Mouse (Mus musculus) macrophage (primary cell): ENCODE measurements at regions not wholly inside any gene's neighbourhood (a gene's known extent, or its start where the extent isn't known, plus 50 kb on each side); places are given as distances from the start of the nearest gene placed in this dataset.

Experiments
- H3K27ac ChIP-seq: fragments of 350-480 bp; formaldehyde crosslinking; 2 replicates; pipeline ENCODE4 v1.9.0; 2021
- H3K36me3 ChIP-seq: fragments of 350-480 bp; formaldehyde crosslinking; 2 replicates; pipeline ENCODE4 v1.9.0; 2021; ENCODE audit errors: inconsistent target
- H3K4me3 ChIP-seq: fragments of 350-480 bp; formaldehyde crosslinking; 2 replicates; pipeline ENCODE4 v1.9.0; 2021; ENCODE audit errors: inconsistent target
- H3K79me2 ChIP-seq: fragments of 350-480 bp; formaldehyde crosslinking; 2 replicates; pipeline ENCODE4 v1.9.0; 2021; ENCODE audit errors: inconsistent target
- WGBS: methylation state at CpG from one replicate; pipeline ENCODE4 v1.1.7; 2026; ENCODE audit warnings: inconsistent platforms; ENCODE audit not compliant: missing documents; 5-methylcytosine and 5-hydroxymethylcytosine counted together

DNA sequence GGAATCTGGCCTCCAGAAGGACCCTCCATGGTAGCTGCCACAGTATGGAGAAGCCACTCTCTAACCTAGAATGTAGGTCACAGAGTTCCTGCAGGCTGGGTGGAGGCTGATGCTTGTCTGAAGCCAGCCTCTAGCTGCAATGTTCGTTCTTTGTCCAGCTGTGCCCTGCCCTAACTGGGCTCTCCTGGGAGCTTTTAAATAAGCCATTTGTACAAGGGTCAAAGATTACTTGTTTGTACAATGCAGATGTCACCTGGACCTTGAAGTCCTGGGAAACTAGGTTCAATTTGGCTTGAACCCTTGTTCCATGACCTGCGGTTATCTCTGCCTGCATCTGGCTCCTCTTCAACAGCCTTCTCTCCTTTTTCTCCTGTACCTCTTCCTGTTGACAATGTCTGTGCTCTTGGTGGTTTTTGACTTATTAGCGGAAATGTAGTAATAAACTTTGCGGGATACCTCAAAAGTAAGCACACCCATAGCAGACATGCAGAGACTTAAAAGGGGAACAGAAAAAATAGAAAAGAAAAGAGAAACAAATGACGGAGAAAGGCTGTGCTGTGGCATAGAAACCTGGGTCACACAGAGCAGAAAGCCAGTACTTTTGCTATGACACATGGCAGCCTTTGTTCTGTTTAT is 163.1 kb upstream of the Tgfbr2 start:
- Histone ChIP-seq H3K79me2 (no peaks in the 10 kb centered on the region), H3K36me3 (no peaks in the 10 kb centered on the region), H3K4me3 (no peak overlapping the region), H3K27ac (no peak overlapping the region)
- 6% methylated on average over 4 of the region's 5 CpGs for whole genome bisulfite sequencing

DNA sequence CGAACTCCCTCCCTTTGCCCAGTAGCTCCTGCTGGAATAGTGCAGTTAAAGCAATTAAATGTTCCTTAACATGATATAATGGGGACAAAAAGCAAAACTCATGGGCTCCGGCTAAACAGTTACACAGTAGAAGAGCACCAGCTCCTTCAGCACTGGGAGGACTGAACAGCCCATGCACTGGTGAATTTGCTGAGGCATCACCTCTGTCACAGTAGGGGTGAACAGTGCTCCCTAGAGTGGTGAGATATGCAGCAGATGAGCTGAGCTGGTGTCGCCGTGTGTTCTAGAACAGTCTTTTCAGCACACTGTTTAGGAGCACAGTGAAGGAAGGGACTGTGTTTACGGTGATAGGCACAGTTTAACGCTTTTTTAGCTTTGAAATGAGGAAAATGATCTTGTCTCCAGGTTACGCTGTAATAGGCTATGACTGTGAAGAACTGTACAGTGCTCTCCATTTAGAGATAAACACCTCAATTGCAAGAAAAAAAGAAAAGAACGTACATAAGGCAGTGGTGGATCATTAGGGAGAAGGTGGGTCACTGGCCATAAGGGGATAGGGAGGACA is 162.4 kb upstream of the Tgfbr2 start:
- Histone ChIP-seq H3K27ac (no peak overlapping the region), H3K4me3 (no peak overlapping the region), H3K36me3 (no peaks in the 10 kb centered on the region), H3K79me2 (no peaks in the 10 kb centered on the region)
- 94% methylated on average over 8 of the region's 8 CpGs for WGBS

DNA sequence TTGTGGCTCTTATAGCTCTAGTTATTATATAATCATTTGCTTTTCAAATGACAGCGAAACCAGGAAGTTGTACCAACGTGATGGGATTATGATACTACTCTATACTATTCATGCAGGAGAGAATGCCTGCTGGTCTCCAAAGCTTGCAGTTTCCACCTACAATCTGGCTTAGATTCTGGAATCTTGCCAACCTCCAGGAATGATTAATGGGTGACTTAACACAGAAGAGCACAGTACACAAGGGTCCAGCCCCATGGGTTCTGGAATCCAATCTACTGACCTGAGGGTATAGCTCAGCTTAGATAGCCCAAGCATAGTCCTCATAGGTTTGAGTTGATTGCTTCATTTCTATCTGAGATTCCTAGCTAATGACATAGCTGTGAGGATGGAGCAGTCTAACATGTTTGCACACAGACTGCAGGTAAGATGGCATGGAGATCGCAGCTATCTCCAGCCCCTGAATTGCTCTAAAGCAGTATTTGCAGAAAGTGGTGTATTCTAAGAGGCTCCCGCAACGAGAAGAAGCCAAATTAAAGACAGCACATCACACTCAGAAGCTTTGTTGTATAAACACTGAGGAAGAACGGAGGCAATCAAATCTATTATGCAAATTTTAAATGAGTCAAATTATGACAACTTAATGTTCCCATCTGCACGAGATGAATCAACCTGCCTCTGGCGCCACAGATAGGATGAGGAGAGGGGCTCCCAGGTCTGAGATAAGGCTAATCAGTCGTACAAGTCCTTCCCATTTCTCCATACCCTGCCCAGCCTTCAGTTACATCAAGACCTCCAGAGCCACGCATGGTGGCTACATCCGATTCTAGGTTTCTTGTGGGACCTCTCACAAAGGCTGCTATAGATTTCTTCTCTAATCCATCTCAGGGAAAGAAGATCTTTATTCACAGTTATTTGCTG is 160.7 kb upstream of the Tgfbr2 start:
- 79% methylated on average over 11 of the region's 11 CpGs for WGBS
- no peaks in the 10 kb centered on the region for H3K79me2 ChIP-seq
- no peak overlapping the region for H3K4me3 ChIP-seq

DNA sequence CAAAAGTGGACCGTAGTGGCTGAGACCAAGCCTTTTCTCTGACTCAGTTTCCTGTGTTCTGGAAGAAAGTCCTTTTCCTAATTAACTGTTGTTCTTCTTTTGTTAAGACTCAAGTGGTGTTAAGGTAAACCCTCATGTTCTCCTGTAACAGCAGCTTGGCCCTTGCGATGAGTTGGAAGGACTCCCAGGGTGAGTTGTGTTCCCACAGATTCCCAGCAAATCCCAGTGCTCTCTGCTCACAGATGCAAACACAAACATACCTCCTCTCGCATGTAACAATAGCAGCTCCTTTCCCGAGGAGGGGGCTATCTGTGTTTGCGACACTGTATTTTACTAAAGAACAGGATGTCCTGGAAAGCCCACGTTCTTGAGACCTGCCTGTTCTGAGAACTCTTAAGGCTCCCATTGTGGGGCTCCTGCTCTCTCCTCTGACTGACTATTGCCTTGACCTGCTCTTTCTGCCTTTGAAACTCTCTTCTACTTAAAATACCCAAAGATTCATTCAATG is 158.8 kb upstream of the Tgfbr2 start:
- Histone ChIP-seq H3K79me2 (no peaks in the 10 kb centered on the region), H3K36me3 (no peaks in the 10 kb centered on the region), H3K27ac (no peak overlapping the region), H3K4me3 (no peak overlapping the region)
- WGBS = 73% methylated on average over 6 of the region's 6 CpGs

More for the DNA sequence above, 160.7 kb upstream of the Tgfbr2 start:
- no peak overlapping the region for H3K27ac ChIP-seq
- no peaks in the 10 kb centered on the region for H3K36me3 ChIP-seq

DNA sequence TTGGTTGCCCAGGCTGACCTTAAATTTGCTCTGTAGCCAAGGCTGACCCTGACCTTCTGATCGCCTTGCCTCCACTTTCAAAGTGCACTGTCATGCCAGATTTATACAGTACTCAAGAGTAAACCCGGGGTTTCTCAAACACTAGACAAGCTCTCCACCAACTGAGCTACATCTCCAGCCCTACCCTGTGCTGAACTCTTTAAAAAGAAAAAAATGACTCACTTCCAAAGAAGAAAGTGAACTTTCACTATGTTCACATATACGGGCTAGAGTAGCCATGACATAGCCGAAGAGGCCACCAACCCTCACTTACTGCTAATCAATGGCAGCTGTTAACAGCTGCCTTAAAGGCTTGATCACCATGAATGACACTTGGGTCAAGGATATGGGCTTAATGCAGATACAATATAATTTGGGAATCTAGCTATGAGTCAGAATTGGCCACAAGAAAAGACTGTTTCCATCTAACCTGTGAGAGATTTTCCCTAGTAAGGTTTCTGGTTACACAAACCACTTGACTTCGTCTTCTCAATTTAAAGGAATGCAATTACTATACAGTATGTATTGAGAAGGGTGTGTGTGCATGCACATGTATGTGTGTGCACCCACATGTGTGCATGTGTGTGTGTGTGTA is 157.4 kb upstream of the Tgfbr2 start:
- Histone ChIP-seq H3K27ac (no peak overlapping the region), H3K79me2 (no peaks in the 10 kb centered on the region), H3K4me3 (no peak overlapping the region), H3K36me3 (no peaks in the 10 kb centered on the region)
- 88% methylated on average over 5 of the region's 5 CpGs for WGBS

DNA sequence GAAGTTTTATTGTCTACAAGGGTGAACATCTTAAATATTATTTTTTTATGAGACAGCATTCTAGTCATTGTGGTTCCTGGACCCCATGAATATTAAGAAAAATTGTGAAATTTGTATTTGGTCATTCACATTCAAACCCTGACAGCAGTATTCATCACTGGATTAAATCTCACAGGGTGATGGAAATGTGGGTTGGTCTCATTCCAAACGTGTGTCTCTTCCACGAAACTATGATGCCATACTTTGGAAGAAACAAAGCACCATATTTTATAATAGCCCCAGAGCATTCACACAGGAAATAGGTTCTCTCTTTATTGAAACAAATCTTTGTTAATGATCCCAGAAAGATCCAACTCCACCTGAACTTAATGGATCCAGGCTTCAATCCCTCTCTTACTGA is 156.2 kb upstream of the Tgfbr2 start:
- Histone ChIP-seq H3K36me3 (no peaks in the 10 kb centered on the region), H3K4me3 (no peak overlapping the region), H3K79me2 (no peaks in the 10 kb centered on the region), H3K27ac (no peak overlapping the region)
- WGBS = 88% methylated on average over 2 of the region's 2 CpGs

DNA sequence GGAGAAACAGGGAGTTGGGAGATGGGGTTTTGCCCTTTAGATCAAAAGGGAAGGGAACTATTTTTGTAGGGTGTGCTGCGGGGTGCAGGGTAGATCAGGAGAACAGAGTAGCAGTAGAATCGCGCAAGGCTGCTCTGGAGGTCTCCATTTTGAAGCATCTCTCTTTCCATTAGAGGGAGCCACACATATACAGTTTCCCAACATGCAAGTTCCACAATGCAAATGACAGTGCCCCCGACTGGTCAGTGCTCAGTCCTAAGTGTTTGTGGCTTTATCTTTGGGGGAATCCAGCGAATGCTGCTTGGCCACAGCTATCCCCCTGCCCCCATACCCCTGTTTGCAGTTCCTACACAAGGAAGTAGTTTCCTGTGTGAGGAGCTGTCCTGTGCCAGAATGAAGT is 155.6 kb upstream of the Tgfbr2 start:
- 14% methylated on average over 5 of the region's 5 CpGs for WGBS
- H3K27ac ChIP-seq = no peak overlapping the region

DNA sequence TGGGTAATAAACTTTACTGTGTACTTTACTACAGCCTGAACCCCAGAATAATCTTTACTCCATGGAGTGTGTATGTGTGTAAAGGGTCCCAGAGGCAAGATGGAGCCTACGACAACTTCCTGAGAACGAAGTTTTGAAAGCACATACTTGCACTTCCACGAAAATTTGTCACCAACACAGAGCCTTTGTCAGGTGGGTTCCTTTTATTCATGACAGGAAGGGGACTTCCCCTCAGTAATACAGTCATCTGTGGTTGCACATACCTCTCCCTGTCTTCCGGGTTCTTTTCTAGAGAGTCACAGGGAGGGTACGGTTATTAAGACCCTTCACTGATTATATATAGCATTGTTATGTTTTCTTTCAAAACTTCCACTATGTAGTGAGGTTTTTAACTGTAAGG is 154.0 kb upstream of the Tgfbr2 start:
- WGBS = 28% methylated on average over 5 of the region's 5 CpGs
- Histone ChIP-seq H3K79me2 (no peaks in the 10 kb centered on the region), H3K27ac (no peak overlapping the region), H3K4me3 (no peak overlapping the region), H3K36me3 (no peaks in the 10 kb centered on the region)

More for the DNA sequence above, 155.6 kb upstream of the Tgfbr2 start:
- H3K4me3 ChIP-seq = no peak overlapping the region
- no peaks in the 10 kb centered on the region for H3K36me3 ChIP-seq
- H3K79me2 ChIP-seq = no peaks in the 10 kb centered on the region

DNA sequence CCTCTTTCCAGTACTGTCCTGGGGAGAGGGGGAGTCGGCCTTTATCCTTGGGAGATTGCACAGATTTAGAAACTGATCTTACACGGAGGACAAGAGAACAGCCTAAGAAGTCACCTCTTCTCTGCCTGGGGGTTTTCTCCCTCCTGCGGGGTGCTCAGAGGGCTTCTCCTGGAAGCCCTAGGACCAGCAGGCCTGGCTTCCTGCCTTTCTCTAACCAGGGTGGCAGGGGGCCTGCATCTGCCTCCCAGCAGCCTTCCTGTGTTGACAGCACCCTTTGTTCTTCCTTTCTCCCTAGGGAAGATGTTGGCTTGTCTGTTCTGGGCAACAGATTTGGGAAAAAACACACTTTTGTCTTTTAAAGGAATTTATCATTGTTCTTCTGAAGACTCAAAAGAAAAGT is 153.0 kb upstream of the Tgfbr2 start:
- H3K79me2 ChIP-seq = no peaks in the 10 kb centered on the region
- no peaks in the 10 kb centered on the region for H3K36me3 ChIP-seq
- H3K27ac ChIP-seq = no peak overlapping the region
- WGBS = 67% methylated on average over 3 of the region's 3 CpGs
- no peak overlapping the region for H3K4me3 ChIP-seq

DNA sequence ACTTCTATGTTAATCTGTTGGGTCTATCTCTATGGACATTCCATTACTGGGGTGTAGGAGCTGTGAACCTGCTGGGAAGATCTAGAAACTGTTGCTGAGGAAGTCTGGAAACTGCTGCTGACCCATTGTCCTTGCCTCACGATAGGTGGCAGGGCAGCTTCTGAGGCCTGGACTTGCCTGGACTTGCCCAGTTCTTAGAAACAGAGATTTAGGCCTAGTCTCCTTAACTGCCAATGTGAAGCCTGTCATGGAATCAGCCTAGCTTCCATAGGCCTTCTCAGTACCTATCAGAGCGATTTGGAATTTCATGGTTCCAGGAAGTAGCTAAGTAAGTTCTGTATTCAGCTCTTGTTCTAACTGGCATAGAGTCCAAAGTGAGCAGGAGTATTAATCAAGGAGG is 151.9 kb upstream of the Tgfbr2 start:
- H3K79me2 ChIP-seq = no peaks in the 10 kb centered on the region
- WGBS = 100% methylated on average over 2 of the region's 2 CpGs
- H3K36me3 ChIP-seq = no peaks in the 10 kb centered on the region
- no peak overlapping the region for H3K4me3 ChIP-seq
- H3K27ac ChIP-seq = no peak overlapping the region

DNA sequence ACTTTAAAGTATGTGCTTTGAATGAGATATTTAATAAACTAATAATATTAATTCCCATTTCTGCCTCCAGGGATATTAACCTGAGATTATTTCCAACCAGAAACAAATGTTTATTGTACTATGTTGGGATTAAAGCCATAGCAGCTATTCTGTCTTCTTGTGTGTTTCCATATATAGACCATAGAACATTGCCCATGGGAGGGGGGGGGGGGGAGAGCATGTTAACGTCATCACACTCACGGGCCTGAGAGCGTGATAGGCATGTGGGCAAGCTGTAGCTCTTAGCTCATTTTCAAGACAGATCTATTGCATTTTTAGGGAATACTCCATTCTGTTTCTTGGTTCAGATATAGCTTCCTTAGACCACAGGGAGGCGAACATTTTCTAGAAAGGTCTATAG is 149.8 kb upstream of the Tgfbr2 start:
- WGBS = 90% methylated on average over 4 of the region's 4 CpGs

DNA sequence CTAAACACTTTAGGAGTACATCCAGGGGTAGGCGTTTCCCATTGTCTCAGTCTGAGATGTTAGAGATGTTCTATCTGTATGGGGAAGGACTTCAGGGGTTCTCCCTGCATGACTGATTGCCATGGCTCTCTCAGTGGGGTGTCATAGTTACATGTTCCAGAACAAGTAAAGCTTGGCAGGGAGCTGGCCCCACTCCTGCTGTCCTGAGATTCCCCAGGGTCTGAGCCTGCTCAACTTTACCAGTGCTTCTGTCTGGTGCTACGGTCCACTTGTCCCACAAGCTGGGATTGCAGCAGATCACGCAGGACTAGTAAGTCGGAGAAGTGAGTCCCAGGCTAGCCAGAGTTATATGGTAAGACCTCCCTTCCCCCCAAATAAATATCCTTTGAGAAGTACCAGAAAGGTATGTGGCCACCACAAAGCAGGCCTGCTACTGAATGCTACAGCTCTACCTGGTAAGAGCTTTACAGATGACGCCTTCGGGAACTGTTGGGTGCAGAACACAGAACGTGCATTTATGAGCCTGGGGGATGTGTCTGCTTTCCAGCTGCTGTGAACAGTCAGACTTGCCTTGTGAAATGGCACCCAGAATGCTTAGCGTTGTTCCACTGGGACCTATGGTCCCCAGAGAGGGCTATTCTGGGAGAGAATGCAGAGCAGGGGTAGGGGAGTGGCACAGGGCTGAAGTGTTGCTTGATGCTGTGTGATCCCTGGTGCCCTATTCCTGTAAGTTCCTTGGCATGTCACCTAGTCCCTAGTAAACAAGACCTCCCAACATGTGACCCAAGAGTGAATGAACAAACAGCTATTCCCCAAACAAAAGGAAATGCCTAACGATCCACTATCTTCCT is 148.9 kb upstream of the Tgfbr2 start:
- 96% methylated on average over 9 of the region's 9 CpGs for WGBS
- no peaks in the 10 kb centered on the region for H3K79me2 ChIP-seq
- no peak overlapping the region for H3K27ac ChIP-seq
- no peaks in the 10 kb centered on the region for H3K36me3 ChIP-seq
- no peak overlapping the region for H3K4me3 ChIP-seq

More for the DNA sequence above, 149.8 kb upstream of the Tgfbr2 start:
- no peak overlapping the region for H3K27ac ChIP-seq
- no peaks in the 10 kb centered on the region for H3K79me2 ChIP-seq
- no peak overlapping the region for H3K4me3 ChIP-seq
- H3K36me3 ChIP-seq = no peaks in the 10 kb centered on the region

DNA sequence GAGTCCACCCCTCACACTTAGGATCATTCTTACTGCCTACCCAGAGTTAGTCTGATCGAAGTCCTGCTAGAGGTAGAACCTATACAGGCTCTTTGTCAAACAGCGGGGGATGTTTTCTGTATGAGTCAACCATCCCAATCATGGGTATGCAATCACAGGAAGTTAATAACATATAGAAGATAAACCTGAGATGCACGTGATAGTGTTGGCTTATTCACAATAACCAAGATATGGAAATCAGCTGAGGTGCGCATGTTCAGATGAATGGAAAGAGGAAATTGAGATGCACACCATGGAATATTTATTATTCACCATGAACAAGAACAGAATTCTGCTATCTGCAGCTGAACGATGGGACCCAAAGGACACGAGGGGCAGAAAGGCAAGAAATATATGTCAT is 146.7 kb upstream of the Tgfbr2 start:
- no peak overlapping the region for H3K4me3 ChIP-seq
- WGBS = 85% methylated on average over 6 of the region's 6 CpGs
- no peak overlapping the region for H3K27ac ChIP-seq
- H3K79me2 ChIP-seq = no peaks in the 10 kb centered on the region
- H3K36me3 ChIP-seq = no peaks in the 10 kb centered on the region

DNA sequence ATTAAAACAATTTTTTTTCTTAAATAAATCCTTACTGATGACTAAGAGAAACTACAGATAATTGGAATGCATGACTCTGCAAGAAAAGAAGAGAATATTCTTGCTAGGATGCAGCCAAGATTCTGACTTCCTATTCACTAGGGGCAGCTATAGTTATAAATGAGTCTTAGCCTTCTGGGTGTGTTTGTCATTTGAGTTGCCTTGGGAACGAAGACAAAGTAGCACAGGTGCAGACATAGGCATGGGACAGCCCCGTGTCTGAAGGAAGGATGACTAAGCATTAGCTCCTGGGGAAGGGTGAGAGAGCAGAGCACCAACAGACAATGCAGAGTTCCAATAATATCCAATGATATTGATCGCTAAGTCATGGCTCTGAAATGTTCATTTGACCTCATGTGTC is 144.3 kb upstream of the Tgfbr2 start:
- WGBS = 52% methylated on average over 3 of the region's 3 CpGs
- H3K27ac ChIP-seq = no peak overlapping the region

More for the DNA sequence above, 144.3 kb upstream of the Tgfbr2 start:
- no peaks in the 10 kb centered on the region for H3K36me3 ChIP-seq
- no peaks in the 10 kb centered on the region for H3K79me2 ChIP-seq
- no peak overlapping the region for H3K4me3 ChIP-seq
